Mouse (Mus musculus) liver, embryonic 14.5 days (tissue): ENCODE measurements around the gene Fam83e. TPM values are rescaled to one million over a fixed set of nuclear protein-coding genes. Genes with fewer than 3 reads are reported as not detected.
A peak's percentile ranks its signal among the peaks of the same experiment; 100 is the strongest.

Experiments
- ATAC-seq: fragments of 200-750 bp; cut with Nextera tagmentation; 2 replicates; pipeline ENCODE4 v1.8.0; 2017; ENCODE audit warnings: moderate number of reproducible peaks, mild to moderate bottlenecking, moderate library complexity; ENCODE audit not compliant: insufficient read depth
- DNase-seq, 3 experiments: peaks; one replicate each; pipeline ENCODE4 v3.0.0-alpha.2; 2012 to 2013; ENCODE audit warnings: low read depth in 3 of 3, low spot score in 3 of 3
- H3K27ac ChIP-seq: fragments of 300-500 bp; sonication (generic); 2 replicates; pipeline ENCODE4 v1.5.1; 2014; ENCODE audit warnings: moderate library complexity, mild to moderate bottlenecking, control low read depth, inconsistent platforms
- H3K27me3 ChIP-seq: fragments of 300-500 bp; sonication (generic); 2 replicates; pipeline ENCODE4 v1.6.1; 2014; ENCODE audit warnings: mild to moderate bottlenecking, low read length, moderate library complexity; ENCODE audit not compliant: control insufficient read depth, insufficient read depth
- H3K36me3 ChIP-seq: fragments of 300-500 bp; sonication (generic); replicated peaks from 2 replicates; pipeline ENCODE4 v1.6.1; 2014; ENCODE audit warnings: low read depth; ENCODE audit not compliant: control insufficient read depth, insufficient read depth
- H3K4me1 ChIP-seq, 2 experiments: fragments of 200-500 bp in 1 of 2; fragments of 300-500 bp in 1 of 2; sonication (generic) in 1 of 2; replicated peaks; 2 replicates each; pipeline ENCODE4 v1.6.1; 2012 to 2014; ENCODE audit warnings: antibody characterized with exemption in 1 of 2, inconsistent platforms in 1 of 2, low read length in 1 of 2; ENCODE audit not compliant: control insufficient read depth in 2 of 2, insufficient read depth in 2 of 2
- H3K4me2 ChIP-seq: fragments of 300-500 bp; sonication (generic); 2 replicates; pipeline ENCODE4 v1.6.1; 2014; ENCODE audit warnings: low read depth, mild to moderate bottlenecking, control low read depth, moderate library complexity
- H3K4me3 ChIP-seq, 2 experiments: fragments of 200-500 bp in 1 of 2; fragments of 300-500 bp in 1 of 2; sonication (generic) in 1 of 2; 2 replicates each; pipeline ENCODE4 v1.5.1; 2012 to 2014; ENCODE audit warnings: low read depth in 2 of 2, low read length in 2 of 2, mild to moderate bottlenecking in 2 of 2, control low read depth in 1 of 2, inconsistent platforms in 1 of 2, moderate library complexity in 1 of 2; ENCODE audit not compliant: insufficient read depth in 1 of 2
- H3K9ac ChIP-seq: fragments of 300-500 bp; sonication (generic); replicated peaks from 2 replicates; pipeline ENCODE4 v1.6.1; 2014; ENCODE audit warnings: mild to moderate bottlenecking, control low read depth, moderate library complexity
- H3K9me3 ChIP-seq: fragments of 300-500 bp; sonication (generic); 2 replicates; pipeline ENCODE4 v1.6.1; 2016; ENCODE audit warnings: low read length, mixed read lengths; ENCODE audit not compliant: control insufficient read depth
- CTCF ChIP-seq: IDR thresholded peaks from 2 replicates; pipeline ENCODE4 v1.5.1; 2016; ENCODE audit warnings: antibody characterized with exemption, low read depth, control low read depth
- EP300 ChIP-seq: IDR thresholded peaks from 2 replicates; pipeline ENCODE4 v1.6.1; 2016; ENCODE audit warnings: antibody characterized with exemption, low read depth
- WGBS: fragments of 180-500 bp; shearing (Covaris S2); extraction: QIAGEN DNeasy Blood & Tissue Kit; methylation state at CpG from one replicate; pipeline ENCODE4 v1.1.7; 2014; ENCODE audit not compliant: insufficient replicate concordance; 5-methylcytosine and 5-hydroxymethylcytosine counted together
- polyA plus RNA-seq, 2 experiments: library from polyadenylated mRNA; depleted of rRNA in 1 of 2; stranded (reverse) in 1 of 2; unstranded in 1 of 2; fragments of >200 nt; fragmentation: Nextera tagmentation in 1 of 2; extraction: Ambion mirVana in 1 of 2; gene quantifications; 2 replicates each; pipeline versions ENCODE4 v1.2.1 to v1.2.3; 2012 to 2014

Fam83e gene
- polyA plus RNA-seq, 2 experiments = 0.14 to 0.31 TPM

DNA sequence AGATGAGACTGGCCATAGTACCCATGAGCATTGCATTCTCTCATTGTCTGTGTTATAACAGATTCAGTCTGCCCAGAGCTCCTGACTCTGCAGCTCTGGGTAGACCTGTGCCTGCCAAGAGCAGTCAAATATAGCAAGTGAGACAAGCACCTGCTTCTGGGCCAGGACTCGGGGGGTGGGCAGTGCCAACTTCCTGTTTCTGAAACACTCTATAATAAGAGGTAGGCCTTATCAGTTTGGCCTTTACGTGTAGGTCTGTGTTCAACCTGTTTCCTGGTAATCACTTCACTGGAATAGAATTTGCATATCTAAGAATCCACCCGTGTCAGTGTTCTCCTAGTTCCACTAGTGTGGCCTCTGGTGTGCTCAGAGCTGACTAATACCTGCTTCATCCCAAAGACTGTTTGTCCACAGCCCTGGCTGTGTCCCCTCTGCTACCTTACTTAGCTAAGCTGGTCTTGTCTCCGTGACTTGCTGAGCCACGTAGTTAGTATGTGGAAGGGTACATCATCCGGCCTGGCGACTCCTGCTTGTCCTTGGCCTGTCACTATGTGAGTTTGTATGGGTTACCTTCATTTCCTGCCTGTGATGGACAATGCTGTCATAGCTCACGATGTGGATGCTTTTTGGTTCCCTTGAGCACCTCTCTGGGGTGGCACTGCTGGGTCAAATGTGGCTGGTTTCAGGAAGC is 39.8 kb upstream of the Fam83e start:
- no peaks in the 10 kb centered on the region for H3K9me3 ChIP-seq
- TF ChIP-seq EP300 (no peak), CTCF (no peak)
- H3K4me3 ChIP-seq = no peak overlapping the region
- H3K36me3 ChIP-seq = no peaks in the 10 kb centered on the region
- DNase-seq (no peak), ATAC-seq (no peak)
- no peaks in the 10 kb centered on the region for H3K27me3 ChIP-seq
- no peak overlapping the region for H3K9ac ChIP-seq
- H3K4me1 ChIP-seq = peaks cover 3 to 10% of the 10 kb centered on the region in 2 experiments; a peak in 2 of 4 replicates
- no peak overlapping the region for H3K4me2 ChIP-seq
- no peak overlapping the region for H3K27ac ChIP-seq
- 42% methylated on average over 8 of the region's 8 CpGs for WGBS

DNA sequence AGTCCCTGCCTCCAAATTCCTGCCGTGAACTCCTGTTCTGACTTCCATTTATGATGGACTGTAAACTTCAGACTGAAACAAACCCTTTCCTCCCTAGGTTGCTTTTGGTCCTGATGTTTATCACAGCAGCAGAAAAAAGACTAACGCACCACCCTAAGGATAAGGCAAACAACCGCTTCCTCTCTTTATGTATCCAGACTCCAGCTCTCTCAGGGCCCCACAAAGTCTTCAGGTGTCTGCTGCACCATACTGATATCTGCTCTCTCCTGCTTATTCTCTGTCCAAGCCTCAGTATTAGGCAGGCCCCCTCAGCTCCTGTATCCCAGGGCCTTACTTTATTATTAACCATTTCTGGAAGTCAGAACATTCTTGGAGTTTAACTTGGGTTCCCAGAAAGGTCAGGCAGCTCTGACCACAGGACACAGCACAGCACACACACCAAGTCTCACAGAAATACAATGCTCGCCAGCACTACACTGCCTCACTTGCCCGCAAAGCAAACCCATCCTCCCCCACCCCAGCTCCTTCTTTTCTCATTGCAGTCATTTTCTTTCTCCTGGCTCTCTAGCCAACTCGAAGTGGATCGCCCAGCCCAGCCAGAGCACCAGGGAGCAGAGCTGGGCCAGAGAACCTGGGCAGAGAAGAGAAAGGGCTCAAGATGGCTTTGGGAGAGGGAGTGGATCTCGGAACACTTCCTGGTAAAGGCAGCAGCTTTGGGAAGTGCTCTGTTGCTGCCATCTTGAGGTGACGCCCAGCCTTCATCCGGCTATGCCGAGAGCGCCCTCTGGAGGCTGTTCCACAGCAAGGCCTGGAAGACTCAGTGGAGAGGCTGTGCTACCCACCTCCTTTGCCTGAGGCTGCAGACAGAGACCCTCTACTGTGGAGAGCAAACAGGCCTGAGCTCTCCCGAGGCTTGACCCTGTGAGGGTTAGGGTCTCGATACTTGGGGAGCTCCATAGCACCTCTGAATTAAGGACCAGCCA is 38.6 kb upstream of the Fam83e start:
- Histone ChIP-seq H3K4me3 (no peak overlapping the region), H3K4me2 (peak overlapping the region; percentile 53), H3K36me3 (no peaks in the 10 kb centered on the region), H3K27ac (no peak overlapping the region), H3K27me3 (no peaks in the 10 kb centered on the region), H3K9me3 (no peaks in the 10 kb centered on the region), H3K4me1 (peaks cover 3 to 10% of the 10 kb centered on the region in 2 experiments; a peak in 2 of 4 replicates), H3K9ac (no peak overlapping the region)
- ATAC-seq (peak; percentile 52; the same call in 1 of the 2 replicates), DNase-seq (peak; percentile 57 to 63 (median 58))
- TF ChIP-seq CTCF (peak; percentile 97), EP300 (no peak)
- 22% methylated on average over 14 of the region's 14 CpGs for WGBS

DNA sequence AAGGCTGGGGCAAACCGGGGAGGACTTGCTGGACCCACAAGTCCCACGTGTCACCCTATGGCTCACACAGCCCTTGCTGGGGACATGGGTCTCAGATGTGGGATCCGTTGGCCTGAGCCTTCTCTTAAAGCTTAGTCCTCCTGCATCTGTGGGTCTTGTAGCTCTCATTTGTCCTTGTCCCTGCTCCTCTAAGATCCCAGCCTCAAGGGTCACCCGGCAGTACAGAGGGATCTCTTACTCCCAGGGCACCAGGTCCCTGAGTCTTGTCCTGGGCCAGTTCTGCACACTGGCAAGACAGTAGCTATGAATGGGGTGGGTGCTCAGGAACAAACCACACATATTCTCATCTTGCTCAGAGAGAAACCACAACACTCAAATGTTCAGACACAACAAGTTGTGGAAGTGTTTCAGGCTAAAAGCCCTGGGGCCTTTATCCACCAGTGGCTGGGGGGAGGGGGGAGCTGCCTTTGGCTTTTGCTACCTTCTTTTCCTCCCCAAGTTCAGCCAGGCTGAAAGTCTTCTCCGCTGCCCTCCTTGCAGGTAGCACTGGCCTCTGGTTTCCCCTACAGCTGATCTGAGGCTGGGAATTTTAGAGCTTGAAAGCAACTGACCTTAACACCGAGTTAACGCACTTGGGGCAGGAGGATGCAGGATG is 37.5 kb upstream of the Fam83e start, which contains the start of gene Ntn5:
TSS of gene Ntn5 (plus strand) at position 627 of the 655 bp plus-strand sequence.
- no peak within 1 kb of the TSS for H3K4me2 ChIP-seq
- no peak within 1 kb of the TSS for H3K27ac ChIP-seq
- no peak for ATAC-seq
- H3K9ac ChIP-seq = no peak within 1 kb of the TSS
- WGBS = 66% methylated on average over 7 of the region's 7 CpGs
- no peaks in the 10 kb centered on the region for H3K9me3 ChIP-seq
- no peak for DNase-seq
- TF ChIP-seq EP300 = no peak
- no peak for TF ChIP-seq CTCF
- no peaks in the 10 kb centered on the region for H3K36me3 ChIP-seq
- peaks cover 3 to 10% of the 10 kb centered on the region in 2 experiments; a peak in 2 of 4 replicates for H3K4me1 ChIP-seq
- no peaks in the 10 kb centered on the region for H3K27me3 ChIP-seq
- no peak within 1 kb of the TSS for H3K4me3 ChIP-seq

DNA sequence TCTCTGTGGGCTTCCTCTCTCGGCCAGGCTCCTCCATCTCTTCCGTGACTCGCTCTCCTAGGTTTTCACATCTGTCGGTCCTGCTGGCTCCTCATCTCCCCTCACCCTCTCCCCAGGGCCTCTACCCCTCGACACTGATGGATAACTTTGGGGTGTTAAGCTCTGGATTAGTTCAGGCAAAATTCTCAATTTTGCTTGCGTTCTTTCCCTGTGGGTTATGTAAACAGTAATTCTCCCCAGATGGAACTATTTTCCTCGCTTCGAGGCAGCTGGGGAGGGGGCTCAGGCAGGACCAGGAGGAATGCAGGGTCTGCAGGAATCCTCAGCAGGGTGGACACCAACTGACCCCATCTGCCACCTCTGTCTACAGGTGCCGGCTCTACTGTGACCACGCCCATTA is 35.2 kb upstream of the Fam83e start:
- no peak for ATAC-seq
- WGBS = 48% methylated on average over 10 of the region's 10 CpGs

More for the DNA sequence above, 35.2 kb upstream of the Fam83e start:
- Histone ChIP-seq H3K4me2 (no peak overlapping the region), H3K4me3 (no peak overlapping the region), H3K9me3 (no peaks in the 10 kb centered on the region), H3K9ac (no peak overlapping the region), H3K27me3 (no peaks in the 10 kb centered on the region), H3K36me3 (no peaks in the 10 kb centered on the region), H3K4me1 (peaks cover 3 to 10% of the 10 kb centered on the region in 2 experiments; a peak in 2 of 4 replicates), H3K27ac (no peak overlapping the region)
- TF ChIP-seq CTCF (no peak), EP300 (no peak)
- no peak for DNase-seq
